Mouse (Mus musculus) cerebellum, adult 11-12 months (tissue): ENCODE measurements around the gene Il31.

Source experiments
- DNase-seq: peaks from one replicate; pipeline ENCODE4 v3.0.0; 2022

The Il31 gene

DNA sequence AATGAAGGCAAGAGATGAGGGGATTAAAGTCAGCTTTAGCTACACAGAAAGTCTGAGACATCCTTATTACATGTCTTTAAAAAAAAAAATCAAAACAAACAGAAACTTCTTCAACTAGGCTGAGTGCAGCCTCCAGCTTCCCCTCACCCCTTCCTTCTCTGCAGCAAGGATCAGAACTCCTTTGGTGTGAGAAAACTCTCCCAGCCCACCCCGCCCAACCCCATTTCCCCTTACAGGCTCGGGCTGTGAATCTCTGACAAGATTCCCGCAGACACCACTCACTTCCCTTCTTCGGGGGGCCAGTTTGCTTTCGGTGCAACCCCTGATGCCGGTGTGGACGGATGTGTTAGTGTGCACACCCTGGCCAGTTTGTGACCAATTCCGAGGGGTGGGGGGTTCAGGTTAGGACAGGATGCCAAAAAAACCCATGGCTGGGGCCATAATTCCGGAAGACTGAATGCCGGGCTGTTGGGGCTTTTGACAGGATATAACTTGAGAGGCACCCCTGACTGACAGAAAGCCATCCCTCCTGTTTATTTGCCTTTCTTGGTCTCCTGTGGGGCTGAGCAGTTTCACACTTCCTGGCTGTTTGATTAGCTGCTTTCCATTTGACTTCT lies 18.4 kb downstream of the Il31 start:
- no peak for DNase-seq

- no peak for DNase-seq
These were observed 24.7 kb downstream of the Il31 start for GRCm38 (mm10) chr5:123464638-123465037.

DNA sequence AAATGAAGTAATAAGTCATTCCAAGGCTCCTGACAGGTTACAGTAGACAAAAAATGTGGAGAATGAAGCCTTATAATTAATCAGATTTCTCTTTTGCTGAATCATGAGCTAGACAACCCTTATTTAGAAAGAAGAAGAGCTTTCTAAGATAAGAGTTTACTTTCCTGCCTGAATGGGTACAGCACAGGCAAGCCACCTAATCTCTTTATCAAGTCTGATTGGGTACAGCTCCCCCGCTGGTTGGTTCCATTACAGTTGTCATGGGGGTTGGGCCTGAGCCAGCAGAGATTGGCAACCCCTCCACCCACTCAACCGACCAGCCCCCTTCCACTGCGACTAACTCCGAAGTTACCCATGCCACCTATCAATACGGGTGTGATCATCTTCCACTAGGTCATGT lies 27.9 kb downstream of the Il31 start:
- no peak for DNase-seq

- DNase-seq, result no peak
These were observed 37.4 kb downstream of the Il31 start for GRCm38 (mm10) chr5:123451886-123452285.

- no peak for DNase-seq
These were observed 44.4 kb downstream of the Il31 start for GRCm38 (mm10) chr5:123444849-123445334.

- peak; percentile 58 for DNase-seq
These were observed 45.2 kb downstream of the Il31 start for GRCm38 (mm10) chr5:123444069-123444468.

- DNase-seq, result no peak
These were observed 47.0 kb downstream of the Il31 start for GRCm38 (mm10) chr5:123442283-123442682.

DNA sequence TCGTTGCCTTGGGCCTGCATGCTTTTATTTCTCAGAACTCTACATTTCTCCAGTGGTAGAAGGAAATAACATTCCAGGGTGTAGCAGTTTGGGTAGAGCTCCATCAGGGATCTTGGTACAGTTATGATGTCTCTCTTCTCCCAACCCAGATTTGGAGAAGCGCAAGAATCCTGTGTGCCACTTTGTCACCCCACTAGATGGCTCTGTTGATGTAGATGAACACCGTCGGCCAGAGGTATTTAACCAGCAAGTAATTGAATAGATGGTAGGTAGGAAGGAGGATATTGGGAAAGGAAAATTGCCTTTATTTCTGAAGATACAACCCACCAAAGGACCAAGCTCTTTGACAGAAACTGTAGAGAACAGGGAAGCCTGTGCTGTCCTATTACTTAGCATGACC lies 48.6 kb downstream of the Il31 start:
- no peak for DNase-seq

- DNase-seq, result no peak
These were observed 49.3 kb downstream of the Il31 start for GRCm38 (mm10) chr5:123439941-123440340.

- no peak for DNase-seq
These were observed 50.0 kb downstream of the Il31 start for GRCm38 (mm10) chr5:123439312-123439711.

- DNase-seq, result no peak
These were observed 50.9 kb downstream of the Il31 start for GRCm38 (mm10) chr5:123438381-123438780.

DNA sequence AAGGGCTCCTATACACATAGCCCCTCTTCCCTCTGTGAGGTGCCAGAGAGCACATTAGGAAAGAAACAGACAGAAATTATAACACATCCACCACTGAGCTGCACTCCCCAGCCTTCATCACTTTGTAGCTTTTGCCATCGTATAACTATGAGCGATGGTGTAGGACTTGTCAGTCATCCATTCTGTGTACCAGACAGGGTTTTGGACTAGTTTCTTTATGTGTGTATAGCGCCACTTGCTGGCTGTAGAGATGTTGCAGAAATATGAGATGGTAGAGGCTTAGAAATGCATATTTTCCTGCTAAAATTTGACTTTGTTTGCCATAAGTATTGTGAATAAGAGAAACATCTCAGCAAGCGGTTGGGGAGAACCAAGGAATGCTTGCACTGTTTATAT lies 52.5 kb downstream of the Il31 start:
- DNase-seq, result peak; percentile 38

- DNase-seq, result no peak
These were observed 53.1 kb downstream of the Il31 start for GRCm38 (mm10) chr5:123436071-123436779.

GRCm38 (mm10) chr5:123432305-123432874 lies 56.9 kb downstream of the Il31 start:
- DNase-seq, result no peak

DNA sequence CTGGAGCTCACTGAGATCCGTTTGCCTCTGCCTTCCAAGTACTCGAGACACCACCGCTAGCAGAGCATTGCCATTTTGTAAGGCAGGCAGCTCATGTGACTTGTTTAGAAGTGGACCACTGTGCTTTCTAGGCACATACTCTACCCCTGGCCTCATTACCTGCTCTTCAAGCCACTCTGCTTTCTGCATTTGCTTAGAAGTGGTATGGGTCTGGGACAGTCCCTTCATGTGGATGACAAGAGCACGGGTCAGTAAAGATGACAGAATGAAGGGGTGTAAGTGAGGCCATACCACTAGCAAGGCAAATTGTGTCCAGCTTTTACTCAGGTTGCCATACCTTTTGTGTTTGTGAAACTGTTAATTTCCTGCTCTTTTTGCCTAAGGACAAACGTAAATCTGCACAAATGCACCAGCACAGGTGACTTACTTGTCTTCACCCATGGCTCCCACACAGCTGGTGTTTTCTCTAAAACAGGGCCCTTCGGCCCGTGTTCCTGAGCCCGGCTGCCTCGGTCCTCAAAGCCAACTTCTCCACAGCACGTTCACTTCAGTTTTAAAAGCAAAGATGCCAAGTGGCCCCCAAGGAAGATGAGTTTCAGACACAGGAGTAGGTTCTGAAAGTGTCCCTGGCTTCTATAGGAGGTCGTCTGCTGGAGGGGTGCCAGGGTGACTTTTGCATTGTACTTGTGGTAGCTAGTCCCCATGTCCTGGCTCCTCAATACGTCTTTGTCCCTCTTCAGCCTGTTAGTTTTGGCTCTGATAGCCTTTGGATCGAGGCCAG lies 57.6 kb downstream of the Il31 start:
- DNase-seq, result peak; percentile 60
